Mouse (Mus musculus): ENCODE results near the gene Dact3. TPM values are rescaled to one million over a fixed set of nuclear protein-coding genes. Genes with fewer than 3 reads are reported as not detected.
A peak's percentile ranks its signal among the peaks of the same experiment; 100 is the strongest.

Gene Dact3
- 10 to 100 TPM in 1 of 2 experiments, 1 to 10 TPM in 1; 9.5 to 10.9 TPM for total RNA-seq (2021)
- long read RNA-seq, experiment 1, transcript Dact3-201 (4 exons, 2,989 nt), result major isoform, 35 of 43 reads
- long read RNA-seq, experiment 1, partial matches to known transcripts, result 7 of 43 reads
- long read RNA-seq, experiment 1, other reads (novel, unspliced or antisense), result 1 of 43 reads
- long read RNA-seq, experiment 2, transcript Dact3-201 (4 exons, 2,989 nt), result major isoform, 22 of 27 reads
- long read RNA-seq, experiment 2, partial matches to known transcripts, result 5 of 27 reads
- long read RNA-seq, experiment 2, other reads (novel, unspliced or antisense), result 0 of 27 reads

DNA sequence AGATGAGACGGTGACA is at the start of gene Dact3:
TSS of gene Dact3 (plus strand) at position 8 of the 16 bp plus-strand sequence.
- DNase-seq, result no peak

DNA sequence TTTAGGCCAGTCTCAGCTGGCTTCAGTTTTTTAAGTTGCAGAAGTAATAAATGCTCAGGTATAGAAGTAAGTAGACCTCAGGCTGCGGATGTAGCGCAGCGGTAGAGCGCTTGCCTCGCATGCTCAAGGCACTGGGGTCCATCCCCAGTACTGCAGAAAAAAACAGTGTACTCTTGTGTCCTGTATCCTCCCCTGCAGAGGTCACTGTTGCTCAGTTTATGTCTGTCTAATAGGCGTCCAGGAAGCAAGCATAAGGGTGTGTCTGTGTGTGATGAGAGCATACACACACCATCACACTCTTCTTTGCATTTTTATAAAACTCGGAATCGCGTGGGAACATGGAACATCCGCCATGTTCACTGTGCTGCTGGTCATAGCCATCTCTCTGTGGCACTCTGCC is 49.3 kb upstream of the Dact3 start:
- no peak for DNase-seq

DNA sequence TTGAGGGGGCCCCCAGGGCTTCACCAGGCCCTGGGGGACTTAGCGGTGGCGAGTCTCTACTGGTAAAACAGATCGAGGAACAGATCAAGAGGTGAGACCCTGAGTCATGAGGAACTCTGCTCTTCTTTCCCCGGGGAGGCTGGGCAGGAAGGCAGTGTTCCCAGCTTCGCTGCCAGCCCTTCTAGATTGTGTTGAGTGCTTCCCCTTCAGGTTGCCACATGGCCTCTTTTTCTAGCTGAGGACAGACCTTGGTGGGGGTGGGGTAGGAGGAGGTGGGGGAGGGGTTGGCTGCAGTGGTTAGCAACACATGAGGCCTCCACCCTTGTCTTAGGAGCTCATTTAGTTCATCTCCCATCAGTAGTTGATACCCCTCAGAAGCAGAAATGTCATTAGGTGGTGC is 48.5 kb upstream of the Dact3 start:
- no peak for DNase-seq

DNA sequence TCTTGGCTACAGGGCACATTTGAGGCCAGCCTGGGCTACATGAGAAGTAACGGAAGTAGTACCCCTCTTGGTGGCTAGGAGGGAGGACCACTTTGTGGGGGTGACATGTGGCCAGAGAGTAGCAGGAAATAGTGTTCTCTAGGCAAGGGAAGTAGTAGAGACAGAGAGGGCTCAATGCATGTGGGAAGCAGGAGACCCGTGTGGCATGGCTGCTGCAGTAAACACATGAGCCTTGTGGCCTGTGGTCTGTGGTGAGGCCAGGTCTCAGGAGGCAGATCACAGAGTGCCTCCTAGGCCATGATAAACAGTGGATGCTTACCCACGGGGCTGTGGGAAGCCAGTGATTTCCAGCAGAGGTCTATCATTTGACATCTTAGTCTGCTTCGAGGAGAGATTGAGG is 47.8 kb upstream of the Dact3 start:
- DNase-seq, result no peak

DNA sequence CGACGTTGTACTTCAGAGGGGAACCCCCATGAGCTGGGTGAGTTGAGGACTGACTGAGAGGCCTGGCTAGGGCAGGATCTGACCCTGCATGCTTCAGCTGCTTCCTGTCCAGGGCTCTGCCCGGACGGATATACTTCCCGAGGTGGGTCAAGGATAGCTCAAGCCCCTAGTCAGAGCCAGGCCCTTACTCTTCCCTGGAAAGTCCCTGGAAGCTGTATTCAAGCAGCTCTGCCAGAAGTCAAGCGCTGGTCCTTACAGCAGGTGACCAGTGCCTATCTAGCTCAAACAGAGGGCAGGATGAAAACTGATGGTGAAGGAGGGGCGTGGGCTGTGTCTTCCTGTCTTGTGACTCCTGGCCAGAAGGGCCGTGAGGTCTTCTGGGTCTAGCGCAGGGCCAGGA is 44.7 kb upstream of the Dact3 start:
- no peak for DNase-seq

DNA sequence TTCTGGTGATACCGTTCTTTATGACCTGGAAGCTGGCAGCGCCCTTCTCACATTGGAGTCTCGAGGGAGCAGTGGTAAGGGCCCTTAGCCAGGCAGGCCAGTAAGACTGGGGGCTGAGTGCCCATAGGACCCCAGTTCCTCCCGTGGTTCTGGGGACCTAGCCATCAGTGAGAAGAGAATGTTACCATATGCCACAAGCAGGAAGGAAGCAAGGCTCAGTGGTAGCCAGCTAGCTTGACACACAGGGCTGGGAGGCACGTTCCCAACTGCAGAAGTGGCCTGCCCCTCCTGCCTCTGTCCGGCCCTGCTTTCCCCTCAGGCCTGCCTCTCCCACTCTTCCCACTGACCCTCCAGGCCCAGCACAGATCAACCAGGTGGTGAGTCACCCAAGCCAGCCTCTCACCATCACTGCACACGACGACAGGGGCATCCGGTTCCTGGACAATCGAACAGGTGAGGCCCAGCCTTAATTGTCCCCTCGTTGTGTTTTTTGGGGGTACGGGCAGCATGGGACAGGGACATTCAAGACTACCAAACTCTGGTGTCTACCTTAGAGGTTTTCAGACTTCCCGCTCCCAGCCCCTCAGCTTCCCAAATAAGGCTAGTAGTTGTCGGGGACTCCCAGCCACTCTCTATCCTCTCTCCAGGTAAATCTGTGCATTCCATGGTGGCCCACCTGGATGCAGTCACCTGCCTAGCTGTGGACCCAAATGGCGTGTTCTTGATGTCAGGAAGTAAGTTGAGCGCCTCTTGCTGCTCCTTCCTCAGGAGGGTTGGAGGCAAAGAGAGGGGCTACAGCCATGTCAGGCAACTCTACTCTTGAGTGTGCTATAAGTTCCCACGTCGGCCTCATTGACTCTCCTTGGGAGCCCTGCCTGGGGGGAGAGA is 37.0 kb upstream of the Dact3 start:
- DNase-seq, result no peak

DNA sequence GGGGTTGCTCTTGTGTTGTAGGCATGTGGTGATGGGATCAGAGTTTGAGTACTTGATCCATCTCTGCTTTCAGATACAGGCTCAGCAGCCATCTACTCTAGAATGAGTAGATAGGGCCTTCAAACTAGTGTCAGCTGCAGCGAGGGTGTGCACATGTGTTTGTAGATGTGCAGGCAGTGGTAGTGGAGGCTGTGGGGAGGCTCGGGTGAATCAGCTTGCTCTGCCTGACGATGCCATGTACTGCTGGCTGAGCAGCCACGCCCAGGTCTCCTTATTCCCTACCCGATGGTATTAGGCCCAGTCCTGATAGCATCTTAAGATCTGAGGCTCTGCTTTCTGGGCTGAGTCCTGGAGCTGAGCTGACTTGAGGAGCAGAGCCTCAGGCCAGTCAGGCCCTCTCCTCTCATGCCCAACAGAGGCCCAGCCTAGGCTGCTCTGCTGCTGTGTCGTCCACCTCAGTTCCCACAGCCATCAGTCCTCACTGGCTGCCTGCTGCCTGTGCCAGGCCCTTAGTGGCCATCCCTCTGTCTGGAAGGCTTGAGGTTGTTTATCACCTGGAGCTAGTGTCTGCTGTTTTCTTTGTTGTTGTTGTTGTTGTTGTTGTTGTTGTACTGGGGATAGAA is 36.2 kb upstream of the Dact3 start:
- no peak for DNase-seq

DNA sequence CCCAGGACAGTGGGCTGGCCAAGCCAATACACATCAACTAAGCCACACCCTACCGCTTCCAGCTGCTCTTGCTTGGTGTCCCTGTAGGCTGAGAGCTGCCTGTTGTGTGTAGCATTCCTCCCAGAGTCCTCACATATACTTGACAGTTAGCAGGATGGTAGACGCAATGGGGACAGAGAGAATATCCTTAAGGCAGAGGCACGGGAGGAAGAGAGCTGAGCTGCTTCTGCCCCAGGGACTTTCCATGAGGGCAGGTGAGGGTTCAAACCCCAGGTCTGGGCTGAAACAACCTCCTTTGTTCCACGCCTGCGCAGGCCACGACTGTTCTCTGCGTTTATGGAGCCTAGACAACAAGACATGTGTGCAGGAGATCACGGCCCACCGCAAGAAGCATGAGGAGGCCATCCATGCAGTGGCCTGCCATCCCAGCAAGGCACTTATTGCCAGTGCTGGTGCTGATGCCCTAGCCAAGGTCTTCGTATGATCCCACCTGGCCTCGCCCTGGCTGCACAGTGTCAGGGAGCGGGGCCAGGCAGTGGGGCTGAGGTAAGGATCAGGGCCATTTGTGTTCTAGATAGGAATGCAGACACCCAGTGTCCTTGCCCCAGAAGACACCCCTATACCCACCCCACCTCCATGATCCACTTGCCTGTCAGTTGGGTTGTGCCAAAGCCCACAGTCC is 35.5 kb upstream of the Dact3 start:
- no peak for DNase-seq

DNA sequence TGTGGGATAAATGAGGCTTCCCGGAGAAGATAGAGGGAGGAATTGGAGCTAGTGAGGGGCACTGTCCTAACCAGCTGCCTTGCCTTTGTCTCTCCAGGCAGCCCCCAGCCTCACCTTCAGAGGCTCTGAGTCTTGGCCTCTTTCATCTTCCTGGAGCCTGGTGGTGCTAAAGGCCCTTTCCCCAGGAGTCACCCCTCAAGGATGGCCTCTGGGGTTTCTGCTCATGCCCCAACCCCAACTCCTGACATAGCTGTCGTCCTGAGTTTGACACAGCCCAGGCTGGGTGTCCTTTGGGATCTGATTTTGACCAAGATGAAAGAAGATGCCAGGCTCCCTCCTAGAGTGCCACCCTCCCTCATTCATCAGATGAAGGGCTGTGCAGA is 35.0 kb upstream of the Dact3 start:
- no peak for DNase-seq

DNA sequence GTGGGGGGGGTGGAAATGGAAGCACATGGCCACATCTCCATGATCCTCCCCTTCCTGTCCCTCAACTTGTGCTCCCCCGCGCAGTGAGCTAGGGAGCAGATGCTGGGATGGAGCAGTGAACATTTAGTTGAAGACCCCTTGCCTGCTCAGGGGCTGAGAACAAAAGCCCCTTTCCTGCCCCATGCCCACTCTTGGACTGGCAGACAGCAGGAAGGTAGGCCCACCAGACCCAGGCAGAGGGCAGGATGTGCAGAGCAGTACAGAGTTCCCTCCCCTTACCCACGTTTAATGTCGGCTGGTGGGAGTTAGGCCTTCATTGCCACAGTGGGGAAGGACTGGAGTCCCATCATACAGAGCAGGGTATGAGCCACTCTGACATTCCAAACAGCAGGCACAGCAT is 34.0 kb upstream of the Dact3 start:
- no peak for DNase-seq

DNA sequence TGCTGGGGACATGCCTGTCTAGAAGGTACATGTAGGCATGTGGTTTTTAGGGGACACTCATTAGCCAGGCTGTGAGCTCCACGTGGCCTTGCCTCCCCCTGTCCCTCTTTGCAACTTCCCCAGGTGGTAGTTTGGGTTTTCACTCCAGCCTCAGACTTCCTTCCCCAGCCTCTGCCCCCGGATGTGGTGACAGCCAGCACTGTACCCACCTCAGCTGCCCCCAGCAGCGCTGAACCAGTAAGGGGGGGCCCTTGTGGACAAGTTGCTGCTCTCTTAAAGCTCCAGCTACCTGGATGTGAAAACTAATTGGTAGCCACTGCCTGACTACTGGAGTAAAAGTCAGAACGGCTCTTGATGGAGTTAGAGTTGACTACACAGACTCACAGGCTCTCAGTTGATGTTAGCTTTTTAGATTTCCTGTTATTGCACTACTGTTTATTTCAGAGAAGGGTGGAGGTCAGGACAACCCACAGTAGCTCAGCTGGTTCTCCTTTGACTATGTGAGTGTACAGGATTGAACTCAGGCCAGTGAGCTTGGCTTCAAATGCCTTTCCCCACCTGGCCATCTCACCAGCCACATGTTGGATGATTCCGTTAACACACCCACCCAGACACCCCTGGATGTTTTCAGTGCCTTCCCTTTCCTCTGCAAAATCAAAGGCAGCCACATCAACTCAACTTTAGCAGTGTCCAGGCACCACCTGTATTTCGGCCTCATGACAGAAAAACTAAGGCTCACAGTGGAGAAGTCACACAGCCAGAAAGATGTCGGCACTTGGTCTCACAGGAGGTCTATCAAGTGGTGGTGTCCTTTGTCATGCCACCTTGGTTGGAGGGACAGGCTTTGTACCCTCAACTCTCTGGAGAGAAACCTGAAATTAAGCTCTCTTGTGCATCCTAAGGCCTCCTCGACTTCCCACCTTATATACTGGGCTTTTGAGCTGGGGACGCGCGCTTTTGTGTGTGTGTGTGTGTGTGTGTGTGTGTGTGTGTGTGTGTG is 33.3 kb upstream of the Dact3 start:
- DNase-seq, result no peak

DNA sequence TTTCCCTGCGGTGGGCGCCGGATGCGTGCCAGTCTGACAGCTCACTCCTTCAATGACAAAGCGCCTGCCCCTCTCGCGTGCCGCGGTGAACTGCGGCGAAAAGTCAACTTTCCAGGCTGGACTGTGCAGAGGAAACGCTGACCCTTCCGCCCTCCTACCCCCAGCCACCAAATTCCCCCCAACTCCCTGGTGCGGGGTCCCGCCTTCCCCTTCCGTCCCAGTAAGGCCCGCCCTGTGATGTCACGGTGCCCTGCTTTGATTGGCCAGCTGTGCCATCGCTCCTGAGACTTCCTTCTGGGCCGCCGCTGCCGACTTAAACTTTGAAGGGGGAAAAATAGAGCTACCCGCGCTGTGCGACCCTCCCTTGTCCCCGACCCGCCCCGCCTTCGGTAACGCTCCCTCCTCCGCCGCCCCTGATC is 32.5 kb upstream of the Dact3 start, which contains the start of gene Prkd2:
TSS of gene Prkd2 (plus strand) at position 258 of the 419 bp plus-strand sequence.
- peak; percentile 86 for DNase-seq

DNA sequence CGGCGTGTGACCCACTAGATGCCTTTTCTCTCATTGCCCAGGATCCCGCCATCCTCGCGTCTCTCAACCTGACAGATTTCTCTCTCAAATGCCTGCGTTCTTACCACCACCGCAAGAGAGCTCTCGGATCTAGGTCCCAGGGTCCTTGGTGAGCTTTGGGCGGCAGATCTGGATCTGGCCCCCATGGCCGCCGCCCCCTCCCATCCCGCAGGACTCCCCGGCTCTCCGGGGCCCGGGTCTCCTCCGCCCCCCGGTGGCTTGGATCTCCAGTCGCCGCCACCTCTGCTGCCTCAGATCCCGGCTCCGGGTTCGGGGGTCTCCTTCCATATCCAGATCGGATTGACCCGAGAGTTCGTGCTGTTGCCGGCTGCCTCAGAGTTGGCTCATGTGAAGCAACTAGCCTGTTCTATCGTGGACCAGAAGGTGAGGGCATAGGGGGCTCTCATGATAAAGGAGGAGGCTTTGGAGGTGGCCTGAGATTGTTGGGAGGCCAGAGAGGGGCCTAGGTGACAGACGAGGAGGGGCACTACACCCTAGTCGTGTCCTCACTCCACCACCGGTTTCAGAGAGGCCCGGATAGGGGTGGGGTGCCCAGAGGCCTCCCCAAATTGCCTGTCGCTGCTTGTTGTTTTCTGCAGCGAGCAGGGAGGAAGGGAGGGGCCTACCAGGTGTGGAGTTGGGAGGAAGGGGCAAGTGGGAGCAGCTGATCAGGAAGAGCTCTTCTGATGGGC is 31.5 kb upstream of the Dact3 start:
- no peak for DNase-seq

DNA sequence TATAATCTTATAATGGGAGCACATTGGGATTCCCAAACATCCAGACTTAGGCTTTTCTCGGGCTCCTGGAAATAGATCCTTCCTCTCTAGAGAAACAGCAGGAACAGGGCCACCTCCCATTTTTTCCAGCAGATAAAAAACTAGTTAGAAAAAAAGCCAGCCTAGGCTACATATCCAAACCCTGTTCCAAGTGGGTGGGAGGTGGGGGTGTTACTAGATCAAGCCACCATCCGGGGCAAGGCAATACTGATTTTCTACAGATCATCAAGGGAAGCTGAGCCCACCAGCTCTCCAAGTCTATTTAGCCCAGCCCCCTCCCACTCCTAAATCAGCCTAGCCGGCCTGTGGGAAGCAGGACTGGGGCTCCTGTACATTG is 30.4 kb upstream of the Dact3 start:
- DNase-seq, result no peak

DNA sequence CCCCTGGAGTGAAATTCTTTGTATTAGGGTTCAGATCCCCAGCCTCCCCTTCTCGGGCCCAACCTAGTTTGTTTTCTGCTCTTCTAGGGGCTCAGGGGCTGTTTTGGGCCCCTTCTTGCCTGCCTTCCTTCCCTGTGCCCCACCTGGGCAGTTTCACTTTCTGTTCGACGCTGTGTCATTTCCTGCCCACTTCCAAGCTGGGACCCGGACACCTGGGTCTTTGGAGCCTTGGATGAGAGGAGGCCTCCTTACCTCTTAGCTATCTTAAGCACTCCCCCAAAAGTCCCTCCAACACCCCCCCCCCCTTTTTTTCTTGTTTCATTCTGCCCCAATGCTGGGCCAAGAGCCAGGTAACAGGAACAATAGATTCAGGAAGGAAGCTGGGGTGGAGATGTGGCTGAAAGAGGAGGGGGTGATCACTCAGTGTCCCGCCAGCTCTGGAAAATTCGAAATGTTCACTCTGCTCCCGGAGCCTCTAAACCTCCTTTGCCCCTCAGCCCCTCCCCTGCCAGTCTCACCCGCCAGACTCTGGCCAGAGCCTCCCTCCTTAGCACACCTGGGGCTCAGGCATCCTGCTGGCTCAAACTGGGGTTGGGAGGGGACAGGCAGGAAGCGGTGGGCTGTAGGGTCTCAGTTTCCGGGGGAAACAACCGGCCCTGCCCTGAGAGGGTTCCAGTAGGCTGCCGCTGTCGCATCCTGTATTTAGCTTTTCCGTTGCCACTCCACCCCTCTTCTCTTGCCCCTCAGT is 29.9 kb upstream of the Dact3 start:
- no peak for DNase-seq

DNA sequence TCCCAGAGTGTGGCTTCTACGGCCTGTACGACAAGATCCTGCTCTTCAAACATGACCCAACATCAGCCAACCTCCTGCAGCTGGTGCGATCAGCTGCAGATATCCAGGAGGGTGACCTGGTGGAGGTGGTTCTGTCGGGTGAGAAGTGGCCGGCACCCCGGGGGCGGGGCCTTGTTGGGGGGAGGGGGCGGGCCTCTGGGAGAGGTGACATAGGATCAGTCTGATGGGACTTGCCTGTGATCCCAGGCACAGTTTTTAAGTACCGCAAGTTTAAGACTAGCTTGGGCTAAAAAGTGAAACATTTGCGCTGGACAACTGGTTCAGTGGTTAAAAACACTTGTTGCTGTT is 29.3 kb upstream of the Dact3 start:
- DNase-seq, result no peak

DNA sequence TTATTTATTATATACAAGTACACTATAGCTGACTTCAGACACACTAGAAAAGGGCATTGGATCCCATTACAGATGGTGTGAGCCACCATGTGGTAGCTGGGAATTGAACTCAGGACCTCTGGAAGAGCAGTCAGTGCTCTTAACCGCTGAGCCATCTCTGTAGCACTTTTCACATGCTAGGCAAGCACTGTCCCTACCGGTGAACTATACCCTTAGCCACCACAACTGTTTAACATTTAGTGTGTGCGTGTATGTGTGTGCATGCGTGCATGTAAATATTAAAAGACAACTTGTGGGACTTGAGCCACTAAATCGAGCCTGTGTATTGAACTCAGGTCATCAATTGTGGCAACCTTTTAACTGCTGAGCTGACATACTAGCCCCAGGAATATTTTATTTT is 28.3 kb upstream of the Dact3 start:
- no peak for DNase-seq

DNA sequence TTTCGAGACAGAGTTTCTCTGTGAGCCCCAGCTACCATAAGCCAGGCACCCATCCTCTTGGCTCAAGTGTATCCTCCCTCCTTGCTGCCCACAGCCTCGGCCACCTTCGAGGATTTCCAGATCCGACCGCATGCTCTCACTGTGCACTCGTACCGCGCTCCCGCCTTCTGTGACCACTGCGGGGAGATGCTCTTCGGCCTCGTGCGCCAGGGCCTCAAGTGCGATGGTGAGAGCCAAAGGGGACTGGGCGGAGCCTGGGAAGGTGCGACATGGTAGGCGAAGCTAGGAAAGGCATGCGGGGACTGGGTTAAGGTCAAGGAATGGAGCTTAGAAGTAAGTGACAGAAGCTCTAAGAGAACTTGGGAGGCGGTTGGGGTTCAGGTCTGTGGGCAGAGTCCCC is 27.6 kb upstream of the Dact3 start:
- no peak for DNase-seq

DNA sequence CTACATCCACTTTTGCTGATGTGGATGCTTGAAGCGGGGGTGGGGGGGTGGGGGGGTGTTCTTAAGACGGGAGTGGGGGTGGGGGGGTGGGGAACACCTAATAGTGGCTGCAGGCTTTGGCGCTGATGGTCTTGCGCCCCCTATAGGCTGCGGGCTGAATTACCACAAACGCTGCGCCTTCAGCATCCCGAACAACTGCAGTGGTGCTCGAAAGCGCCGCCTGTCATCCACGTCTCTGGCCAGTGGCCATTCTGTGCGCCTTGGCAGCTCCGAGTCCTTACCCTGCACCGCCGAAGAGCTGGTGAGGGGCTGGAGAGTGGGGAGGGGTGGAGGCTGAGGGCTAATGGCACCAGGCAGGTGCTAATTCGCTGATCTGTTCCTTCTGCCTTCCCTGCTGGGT is 26.5 kb upstream of the Dact3 start:
- DNase-seq, result peak; percentile 72

DNA sequence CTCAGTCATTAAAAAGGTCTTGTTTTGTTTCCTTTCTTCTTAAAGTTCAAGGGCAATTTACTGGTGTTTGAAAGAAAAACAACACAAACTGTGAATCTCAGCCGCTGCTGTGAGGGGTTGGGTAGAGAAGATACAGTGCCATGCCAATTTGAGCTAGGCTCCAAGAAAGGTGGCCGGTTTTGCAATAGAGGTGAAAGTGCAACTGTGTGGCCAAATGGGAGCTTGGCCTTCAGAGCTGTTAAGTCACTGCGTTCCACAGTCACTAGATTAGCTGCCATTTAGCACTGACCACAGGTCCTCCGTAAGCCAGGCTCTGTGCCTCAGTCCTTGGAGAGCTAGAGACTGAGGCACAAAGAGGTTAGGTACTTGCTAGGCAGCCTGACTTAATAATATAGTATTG is 23.5 kb upstream of the Dact3 start:
- DNase-seq, result no peak

DNA sequence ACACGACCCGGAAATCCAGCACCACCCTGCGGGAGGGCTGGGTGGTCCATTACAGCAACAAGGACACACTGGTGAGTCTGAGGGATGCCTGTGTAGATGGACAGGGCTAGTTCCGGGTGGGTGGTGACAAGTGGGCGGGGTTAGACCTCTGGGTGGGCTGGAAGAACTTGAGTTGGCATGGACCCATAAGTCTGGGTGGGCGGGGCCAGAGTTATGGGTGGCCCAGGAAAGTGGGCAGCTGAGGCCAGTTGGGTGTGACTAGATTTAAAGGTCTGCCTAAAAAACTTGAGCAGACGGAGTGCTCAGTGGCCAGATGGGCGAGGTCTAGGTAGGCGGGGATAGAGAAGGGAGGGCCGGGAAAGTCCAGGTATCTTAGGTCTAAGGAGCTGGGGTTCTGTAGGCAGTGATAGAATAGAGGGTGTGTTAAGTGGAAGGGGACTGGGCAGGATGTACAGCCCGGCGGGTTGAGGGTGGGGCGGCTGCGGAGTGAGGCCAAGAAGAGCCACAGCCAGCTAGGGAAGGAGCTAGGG is 21.8 kb upstream of the Dact3 start:
- no peak for DNase-seq

Measured in gastrocnemius, postnatal 10 days (tissue).